Mouse (Mus musculus) thymus, postnatal 10 days (tissue): ENCODE data around the gene Rnf227.
"Not testable (repeated sequence)": the region's sequence is repeated elsewhere in the genome, so short reads cannot be mapped to it uniquely, and the experiment has no call there.

Experiments used
- DNase-seq, 2 experiments: peaks; one replicate each; pipeline ENCODE4 v3.0.0; 2021; ENCODE audit warnings: low spot score in 2 of 2

Rnf227 gene

DNA sequence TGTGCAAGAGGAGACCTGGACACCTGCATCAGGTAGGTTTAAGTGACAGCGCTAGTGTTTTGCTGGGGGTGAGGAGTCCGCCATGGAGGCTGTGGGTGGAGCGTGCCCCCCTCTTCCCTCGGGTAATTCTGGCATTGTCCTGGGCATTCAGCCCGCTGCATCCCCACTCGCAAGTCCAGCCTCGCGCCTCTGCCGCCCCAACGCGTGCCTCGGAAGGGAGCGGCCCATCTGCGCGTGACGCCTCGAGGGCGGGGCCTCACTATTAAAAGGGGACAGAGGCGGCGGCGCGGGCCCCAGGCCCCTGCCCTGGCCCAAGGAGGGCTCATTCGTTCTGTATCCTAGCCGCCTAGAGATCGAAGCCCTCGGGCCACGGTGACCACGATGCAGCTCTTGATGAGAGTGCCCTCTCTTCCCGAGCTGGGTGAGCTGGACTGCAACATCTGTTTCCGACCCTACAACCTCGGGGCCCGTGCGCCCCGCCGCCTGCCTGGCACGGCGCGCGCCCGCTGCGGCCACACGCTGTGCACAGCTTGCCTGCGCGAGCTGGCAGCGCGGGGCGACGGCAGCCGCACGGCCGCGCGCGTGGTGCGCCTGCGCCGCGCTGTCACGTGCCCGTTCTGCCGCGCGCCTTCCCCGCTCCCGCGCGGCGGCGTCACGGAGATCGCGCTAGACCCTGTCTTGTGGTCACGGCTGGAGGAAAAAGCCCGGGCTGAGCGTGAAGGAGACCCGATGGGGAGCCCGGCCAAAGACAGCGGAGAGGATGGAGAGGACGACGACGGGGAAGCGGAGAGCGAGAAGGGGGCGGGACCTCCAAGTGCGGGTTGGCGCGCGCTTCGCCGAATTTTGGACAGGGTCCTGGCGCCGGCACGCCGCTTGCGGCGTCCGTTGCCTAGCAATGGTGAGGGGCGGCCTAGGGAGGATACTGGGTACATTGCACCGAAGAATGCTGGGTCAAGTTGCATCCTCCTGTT, at the start of gene Rnf227:
Rnf227 (plus strand) TSS at position 301 of the 971 bp plus-strand sequence.
- peak; percentile 51 to 68 for DNase-seq

DNA sequence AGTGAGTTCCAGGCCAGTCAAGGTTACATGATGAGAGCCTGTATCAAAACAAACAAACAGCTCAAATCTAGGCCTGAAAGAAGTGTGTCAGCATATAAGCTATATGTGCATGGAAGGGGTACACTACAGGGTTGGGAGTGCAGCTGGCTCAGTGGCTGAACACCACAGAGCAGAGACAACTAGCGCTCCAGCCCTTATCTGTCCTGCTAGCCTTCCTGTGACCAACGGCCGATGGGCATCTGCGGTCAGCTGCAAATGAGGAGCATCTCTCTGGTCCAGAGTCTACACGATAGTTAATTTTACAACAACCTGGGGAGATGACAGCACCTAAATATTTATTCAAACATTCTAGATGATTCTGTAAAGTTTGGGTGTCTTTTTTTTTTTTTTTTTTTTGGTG, 49.1 kb upstream of the Rnf227 start:
- DNase-seq = no peak

DNA sequence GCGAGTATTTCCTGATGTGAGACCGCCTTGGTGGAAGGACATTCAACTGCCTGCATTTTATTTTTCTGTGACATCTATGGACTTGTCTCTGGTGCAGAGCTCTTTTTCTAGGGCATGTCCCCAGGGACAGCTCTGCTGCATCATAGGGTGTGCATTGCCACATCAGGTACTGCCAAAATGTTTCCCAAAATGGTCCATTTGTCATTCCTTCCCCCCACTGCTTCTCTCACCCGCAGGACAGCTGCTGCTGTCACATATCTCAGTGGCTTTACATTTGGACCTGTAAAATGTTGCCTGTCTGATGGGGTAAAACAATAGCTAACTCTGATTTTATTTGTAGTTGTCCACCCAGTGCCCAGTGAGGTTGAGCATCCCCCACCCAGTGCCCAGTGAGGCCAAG, 45.0 kb upstream of the Rnf227 start:
- no peak for DNase-seq

DNA sequence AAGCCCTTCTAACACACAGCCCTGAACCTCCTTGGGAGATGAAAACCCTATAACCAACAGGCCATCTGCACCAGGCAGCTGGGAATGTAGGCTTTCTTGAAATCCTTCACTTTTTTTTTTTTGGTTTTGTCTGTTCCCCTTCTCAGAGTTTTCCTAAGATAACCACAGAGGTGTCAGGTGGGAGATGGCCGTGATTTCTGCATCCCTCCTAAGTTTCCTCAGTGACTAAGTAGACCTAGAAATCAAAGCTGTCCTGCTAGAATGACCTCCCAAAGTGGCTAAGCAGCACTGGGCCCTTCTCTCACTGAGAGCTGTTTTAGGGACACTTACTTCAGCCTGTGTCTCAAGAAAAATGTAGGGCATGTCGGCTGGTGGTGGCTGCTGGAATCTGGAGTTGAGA, 42.5 kb upstream of the Rnf227 start:
- no peak for DNase-seq

DNA sequence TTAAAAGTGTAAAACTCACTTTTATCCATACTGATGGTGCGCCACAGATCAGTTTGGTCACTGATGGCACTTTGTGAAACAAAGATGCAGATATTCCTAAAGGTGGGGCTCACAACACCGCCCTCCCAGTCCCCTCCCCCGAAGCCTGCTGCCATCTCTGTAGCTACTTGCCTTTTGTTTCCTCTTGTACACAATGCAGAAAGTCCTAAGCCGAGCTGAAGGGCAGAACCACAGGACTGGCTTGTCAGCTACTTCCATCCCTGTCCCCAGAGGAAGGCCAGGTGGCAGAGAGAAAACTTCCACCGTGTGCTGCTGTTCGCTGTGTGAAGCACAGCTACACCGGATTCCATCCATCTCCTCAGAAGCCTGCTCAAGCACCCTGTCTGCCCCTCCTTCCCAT, 42.0 kb upstream of the Rnf227 start:
- no peak for DNase-seq

DNA sequence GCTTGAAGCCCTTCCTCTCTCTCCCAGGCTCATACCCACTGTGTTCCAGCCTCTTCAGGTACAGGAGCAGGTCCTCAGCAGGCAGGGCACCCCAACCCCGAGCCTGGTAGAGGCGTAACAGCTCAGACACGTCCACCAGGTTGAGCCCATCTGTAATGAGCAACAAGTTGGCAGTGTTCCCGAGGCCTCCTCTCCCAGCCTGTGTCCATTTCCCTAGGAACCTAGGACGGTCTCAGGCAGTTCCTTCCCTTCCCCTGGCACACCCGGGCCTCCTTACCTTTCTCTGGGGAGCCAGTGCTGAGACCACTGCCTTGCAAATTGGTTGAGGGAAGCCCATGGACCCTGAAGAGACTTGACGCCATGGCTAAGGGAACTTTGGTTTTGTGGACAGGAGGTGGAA, 37.4 kb upstream of the Rnf227 start:
- no peak for DNase-seq

DNA sequence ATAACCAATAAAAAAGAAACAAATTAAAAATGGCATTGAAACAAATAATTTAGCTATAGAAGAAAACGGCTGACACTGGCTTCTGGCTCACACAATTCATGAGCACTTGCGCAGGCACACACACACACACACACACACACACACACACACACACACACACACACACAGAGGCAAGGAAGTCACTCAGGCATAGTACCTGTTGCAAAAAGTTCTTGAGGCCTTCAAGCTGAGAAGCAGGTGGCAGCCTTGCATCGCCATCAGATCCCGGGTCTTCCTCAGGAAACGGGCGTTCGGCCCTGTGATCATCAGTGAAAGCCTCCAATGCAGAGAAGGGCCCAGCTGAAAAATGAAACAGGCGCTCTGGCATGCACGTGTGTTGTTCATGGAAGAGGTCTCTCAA, 35.0 kb upstream of the Rnf227 start:
- no peak for DNase-seq

DNA sequence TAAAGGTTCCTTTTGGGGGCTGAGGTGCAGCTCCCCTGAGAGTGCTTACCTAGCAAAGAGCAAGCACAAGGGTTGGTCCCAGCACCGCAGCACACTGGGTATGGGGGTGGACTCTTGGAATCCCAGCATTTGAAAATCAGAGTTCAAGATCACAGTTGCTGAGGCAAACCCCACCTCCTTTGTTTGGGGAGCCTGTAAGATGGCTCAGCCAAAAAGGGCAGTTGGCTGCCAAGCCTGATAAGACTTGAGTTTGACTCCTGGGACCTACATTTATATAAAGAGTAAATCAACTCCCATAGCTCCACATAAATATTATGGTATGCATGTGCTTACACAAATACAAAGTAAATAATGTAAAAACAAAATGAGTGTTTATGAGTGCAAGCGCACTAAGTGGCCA, 34.2 kb upstream of the Rnf227 start:
- DNase-seq = no peak

DNA sequence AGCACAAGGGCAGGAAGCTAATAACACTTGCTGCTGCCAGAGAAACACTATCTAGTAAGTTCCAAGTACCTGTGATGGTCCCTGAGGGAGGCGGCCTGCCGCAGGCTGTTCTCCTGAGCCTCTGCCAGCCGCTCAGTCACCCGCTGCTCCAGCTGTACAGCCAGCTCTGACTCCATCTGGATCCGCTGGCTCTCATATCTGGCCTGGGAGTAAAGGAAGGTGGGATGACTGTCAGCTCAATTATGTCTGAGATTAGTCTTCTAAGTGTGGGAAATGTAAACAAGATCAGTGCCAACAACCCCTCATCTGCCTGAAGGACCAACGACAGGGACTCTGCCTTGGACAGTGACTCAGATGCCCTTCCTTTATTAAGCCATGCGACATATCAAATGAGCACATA, 29.0 kb upstream of the Rnf227 start:
- DNase-seq = no peak

DNA sequence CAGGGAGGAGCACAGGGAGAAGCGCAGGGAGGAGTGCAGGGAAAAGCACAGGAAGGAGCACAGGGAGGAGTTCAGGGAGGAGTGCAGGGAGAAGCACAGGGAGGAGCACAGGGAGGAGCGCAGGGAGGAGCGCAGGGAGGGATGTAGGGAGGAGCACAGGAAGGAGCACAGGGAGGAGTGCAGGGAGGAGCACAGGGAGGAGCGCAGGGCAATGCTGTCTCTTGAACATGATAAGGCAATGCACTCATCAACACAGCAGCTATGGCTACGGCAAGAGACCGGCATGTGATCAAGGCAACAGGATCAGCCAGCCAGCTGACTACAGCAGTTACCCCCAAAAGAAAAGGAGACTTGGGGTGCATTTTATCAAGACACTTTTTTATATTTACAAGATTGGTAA, 23.9 kb upstream of the Rnf227 start:
- no peak for DNase-seq

DNA sequence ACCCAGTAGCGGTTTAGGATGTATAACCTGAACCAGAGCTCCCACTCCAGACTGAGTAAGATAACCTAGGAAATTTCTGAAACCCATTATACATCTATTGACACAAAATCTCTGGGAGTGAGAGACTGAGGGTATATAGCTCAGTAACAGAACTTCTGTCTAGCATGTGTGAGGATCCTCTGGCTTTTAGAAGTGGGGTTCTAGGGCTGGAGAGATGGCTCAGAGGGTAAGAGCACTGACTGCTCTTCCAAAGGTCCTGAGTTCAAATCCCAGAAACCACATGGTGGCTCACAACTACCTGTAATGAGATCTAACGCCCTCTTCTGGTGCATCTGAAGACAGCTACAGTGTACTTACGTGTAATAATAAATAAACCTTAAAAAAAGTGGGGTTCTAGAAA, 22.3 kb upstream of the Rnf227 start:
- not testable (repeated sequence) for DNase-seq

DNA sequence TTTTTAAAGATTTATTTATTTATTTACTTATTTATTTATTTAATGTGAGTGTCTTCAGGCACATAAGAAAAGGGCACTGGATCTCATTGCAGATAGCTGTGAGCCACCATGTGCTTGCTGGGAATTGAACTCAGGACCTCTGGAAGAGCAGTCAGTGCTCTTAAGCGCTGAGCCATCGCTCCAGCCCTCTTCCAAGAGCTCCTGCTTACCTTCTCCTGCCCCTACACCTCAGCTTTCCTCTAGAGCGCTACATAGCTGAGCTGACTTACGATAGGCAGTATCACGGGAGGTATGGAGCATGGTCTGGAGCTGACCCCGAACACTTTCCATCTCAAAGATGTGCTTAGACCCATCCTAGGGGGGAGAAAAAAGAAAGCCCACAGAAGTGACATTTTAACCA, 18.7 kb upstream of the Rnf227 start:
- DNase-seq = no peak

DNA sequence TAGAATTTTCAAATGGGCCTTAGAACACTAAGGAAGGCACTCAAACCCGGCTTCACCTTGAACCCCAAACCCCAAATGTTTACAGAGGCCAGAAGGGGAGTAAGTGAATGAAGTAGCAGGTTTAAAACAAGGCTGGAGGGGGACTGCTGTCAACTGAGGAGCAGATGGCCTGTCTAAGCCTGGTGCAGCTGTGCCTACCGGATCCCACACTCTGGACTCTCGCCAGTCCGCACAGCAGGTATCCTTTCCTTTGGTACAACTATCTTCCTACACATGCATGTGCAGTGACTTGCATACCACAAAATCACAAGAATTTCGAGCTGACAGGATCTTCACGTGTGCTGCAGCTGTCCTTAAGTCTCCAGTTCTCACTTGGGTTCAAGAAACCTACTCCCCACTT, 18.3 kb upstream of the Rnf227 start:
- DNase-seq = no peak

DNA sequence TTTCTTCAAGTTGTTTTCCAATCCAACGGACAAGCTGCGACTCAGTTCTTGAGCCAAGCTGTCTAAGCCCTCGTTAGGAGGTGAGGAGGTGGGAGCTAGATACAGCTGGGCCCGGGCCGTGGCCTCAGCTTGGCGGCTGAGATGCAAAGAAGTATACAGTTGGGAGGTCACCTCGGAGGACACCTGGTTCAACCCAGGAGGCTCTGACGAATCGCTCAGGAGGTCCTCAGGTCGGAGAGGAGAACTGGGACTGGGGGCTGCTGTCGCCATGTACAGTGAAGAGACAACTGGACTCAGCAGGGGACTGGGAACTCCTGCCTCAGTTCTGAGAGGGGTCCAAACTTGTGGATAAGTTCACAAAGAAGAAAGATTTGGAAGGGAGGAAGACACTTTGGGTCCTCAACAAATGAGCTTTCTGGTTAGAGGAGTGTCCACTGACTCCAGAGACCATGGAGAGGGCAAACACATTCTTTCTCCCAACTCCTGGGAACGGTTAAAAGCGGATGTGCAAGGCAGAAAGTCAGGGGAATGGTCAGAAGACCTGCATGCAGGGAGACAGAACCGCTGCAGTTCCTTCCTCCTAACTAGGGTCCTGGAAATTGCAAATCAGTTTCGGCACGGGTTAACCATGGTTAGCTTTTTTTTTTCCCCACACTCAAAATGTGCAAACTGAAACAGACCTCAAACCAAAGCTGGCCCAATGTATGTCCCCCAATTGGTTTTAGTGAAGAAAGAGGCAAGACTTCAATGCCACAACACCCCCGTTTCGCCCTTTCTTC, 17.4 kb upstream of the Rnf227 start:
- peak in 1 of 2 experiments; percentile 22 for DNase-seq

DNA sequence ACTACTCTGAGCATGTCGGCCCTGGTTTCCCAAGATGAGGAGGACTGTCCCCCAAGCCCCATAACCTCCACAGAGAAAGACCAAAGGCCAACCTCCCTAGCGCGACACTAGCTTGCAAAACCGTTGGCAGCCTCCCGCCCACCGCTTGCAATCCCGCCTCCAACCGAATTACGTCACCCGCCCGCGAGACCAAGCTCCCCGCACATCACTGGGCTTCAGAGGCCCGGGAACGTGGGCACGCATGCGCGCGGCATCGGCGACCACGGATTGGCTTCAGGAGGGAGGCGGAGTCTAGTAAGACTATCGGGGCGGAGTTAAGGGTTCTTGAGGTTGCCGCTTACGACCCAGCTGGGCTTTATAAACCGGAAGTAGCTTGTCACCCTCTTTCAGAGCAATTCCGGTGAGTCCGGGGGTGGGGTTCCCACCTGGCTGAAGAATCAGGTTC, 16.6 kb upstream of the Rnf227 start, which contains the start of the genes Cntrob and Trappc1:
Cntrob (minus strand) TSS at position 109 of the 445 bp plus-strand sequence.
Trappc1 (plus strand) TSS at position 314 of the 445 bp plus-strand sequence.
- peak; percentile 99 to 100 for DNase-seq

DNA sequence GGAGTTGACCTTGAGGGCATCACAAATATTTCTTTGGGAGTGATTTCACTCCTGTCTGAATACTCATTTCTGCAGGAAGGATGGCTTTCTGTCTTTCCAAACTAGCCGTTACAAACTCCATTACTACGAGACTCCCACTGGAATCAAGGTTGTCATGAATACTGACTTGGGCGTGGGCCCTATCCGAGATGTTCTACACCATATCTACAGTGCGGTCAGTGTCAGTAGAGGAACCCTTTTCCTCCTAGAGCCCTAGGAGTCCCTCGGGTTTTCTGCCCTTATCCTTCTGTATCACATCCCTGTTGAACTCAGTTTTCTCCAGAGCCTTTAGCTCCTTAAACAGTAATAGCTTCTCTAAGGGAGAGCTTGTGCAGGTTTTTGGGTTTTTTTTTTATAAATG, 15.5 kb upstream of the Rnf227 start:
- no peak for DNase-seq

DNA sequence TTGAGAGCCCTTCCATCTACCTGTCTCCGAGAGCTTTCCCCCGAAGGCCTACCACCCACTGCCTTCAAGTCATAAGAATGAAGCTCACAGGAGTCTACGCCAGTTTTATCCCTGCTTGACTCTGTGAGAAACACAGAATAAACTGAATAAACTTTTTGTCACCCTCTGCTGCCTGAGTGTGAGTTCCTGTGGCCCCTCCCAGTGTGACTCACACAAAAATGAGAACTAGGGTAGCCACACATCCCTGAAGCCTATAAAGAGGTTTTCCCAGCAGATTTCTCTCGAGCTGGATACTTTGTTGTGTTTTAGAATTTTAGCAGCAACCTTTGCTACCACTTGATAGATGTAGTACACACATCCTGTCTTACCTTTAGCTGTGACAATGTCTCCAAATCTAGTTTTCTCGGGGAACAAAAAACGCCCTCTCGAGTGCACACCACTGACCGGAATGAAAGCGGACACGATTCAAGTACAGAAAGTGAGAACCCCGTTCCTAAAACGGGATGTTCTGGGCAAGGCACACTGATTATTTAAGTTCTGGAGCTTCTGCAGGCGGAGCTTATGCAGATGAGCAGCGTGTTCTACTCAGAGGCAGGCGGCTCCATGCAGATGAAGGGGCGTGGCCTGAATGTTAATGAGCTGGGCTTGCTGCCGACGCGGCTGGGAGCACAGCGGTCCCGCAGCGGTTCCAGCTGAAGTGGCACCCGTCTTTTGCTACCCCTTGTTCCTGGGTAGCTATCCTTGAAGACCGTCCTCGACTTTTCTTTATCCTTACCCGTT, 14.4 kb upstream of the Rnf227 start, which contains the start of gene Kcnab3:
Kcnab3 (plus strand) TSS at position 631 of the 780 bp plus-strand sequence.
- peak; percentile 83 for DNase-seq

DNA sequence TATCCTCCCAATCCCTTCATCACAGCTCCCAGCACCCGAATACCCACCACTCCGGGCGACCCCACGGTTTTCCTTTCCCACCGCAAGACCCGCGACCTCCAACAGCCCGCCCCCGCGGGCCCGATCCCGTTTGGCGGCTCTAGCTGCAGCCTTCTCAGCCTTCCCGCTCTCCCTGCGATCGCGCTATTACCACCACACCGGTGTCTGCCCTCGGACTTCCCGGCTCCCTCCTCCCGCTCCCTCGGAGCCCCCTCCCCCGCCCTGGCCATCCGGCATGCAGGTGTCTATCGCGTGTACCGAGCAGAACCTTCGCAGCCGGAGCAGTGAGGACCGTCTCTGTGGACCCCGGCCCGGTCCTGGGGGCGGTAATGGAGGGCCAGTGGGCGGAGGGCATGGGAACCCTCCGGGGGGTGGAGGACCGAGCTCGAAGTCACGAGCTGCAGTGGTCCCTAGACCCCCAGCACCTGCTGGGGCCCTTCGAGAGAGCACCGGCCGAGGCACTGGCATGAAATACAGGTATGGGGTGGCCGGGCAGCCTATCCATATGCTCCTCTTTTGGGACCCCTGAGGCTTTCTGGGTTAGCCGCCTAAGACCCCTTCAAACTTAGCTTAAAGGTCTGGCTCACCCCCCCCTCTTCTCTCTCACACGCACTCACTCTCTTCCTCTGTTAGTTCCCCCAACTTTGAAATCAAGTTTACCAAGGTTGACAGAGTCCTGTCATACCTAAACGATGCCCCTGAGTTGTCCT, 13.7 kb upstream of the Rnf227 start:
- DNase-seq = peak; percentile 33 to 47

DNA sequence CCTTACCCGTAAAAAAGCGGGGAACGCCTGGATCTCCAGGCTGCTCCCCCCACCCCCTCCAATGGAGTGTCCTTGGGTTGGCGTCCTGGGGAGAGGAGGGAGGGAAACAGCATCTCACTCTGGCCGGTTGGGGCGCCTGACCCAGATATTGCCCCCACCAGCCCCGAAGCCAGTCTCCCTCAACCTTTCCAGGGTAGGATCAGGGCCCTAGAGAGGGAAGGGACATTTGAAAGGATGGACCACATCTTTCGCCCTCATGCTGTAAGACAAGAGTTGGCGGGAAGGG, 13.2 kb upstream of the Rnf227 start:
- DNase-seq = no peak

DNA sequence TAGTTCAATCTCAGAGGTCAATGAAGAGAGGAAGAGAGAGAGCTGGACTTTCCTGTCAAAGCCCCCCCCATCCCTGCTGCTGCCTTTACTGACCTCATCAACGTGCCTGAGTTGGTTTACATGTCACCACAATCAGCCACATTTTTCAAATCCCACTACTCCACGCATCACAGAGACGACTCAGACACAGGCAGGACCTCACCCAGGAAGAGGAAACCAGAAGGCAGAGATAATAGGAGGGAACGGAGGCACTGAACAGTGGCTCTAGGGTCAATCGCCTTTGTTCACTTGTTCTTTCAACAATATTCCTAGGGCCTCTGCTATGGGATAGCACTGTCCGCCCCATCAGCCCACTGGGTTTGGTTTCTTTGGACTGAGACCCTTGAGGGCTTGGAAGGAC, 12.6 kb upstream of the Rnf227 start:
- no peak for DNase-seq

DNA sequence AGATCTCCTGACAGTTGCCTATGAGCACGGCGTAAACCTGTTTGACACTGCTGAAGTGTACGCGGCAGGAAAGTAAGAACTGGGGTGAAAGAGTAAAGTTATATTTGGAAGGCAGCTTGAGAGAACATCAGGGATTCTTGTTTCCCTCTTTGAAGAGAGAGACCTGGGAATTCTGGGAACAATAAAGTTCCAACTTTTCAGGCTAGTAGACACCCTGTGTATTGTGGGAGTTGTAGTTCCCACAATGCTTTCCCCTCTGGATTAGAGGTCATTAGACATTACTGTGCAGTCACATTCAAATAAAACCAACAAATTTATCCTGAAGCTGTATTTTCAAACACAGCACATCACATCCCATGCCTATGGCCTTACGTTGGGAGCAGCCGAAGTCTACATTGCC, 11.7 kb upstream of the Rnf227 start:
- DNase-seq = no peak
